Mouse (Mus musculus): Measurements from ENCODE around the gene Rere. TPM values are rescaled to one million over a fixed set of nuclear protein-coding genes. Genes with fewer than 3 reads are reported as not detected.

Rere gene
- polyA plus RNA-seq, 1 experiment from 2014 or later, result 30.3 TPM

DNA sequence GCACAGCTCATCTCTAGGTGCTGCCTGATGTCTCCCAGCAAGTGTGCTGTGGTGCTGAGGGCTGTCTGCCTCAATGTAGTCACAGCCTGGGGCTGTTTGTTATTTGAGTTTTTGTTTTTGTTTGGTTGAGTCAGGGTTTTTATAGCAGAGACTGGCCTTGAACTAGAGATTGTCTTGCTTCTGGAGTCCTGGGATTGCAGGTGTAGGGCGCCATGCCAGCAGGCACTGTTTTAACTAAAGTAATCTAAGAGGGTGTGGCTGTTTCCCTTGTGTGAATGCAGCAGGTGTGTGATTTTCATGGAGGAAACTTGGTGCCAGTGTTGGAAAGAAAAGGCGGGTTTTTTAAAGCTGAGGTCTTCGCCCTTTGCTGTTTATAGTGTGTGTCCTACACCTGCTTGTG lies 296.6 kb downstream of the Rere start:
- Histone ChIP-seq H3K4me1 (replicated peaks; ENCODE audit: control insufficient read depth, insufficient read depth, low read length) (peaks cover 44% of the 10 kb centered on the region), H3K4me2 (ENCODE audit: low read depth, low read length) (no peak overlapping the region), H3K9ac (ENCODE audit: low read length) (no peak overlapping the region), H3K27ac (ENCODE audit: low read length) (no peak overlapping the region), H3K36me3 (ENCODE audit: control insufficient read depth, insufficient read depth, low read length) (0 out of 2 replicates have a peak, but pooled peaks cover 3% of the 10 kb centered on the region), H3K4me3 (ENCODE audit: low read length) (no peak overlapping the region), H3K9me3 (ENCODE audit: control insufficient read depth, low read length) (no peaks in the 10 kb centered on the region), H3K27me3 (ENCODE audit: control insufficient read depth, insufficient read depth, low read depth, low read length) (no peaks in the 10 kb centered on the region)
- ATAC-seq (ENCODE audit: low read depth), result no peak
- WGBS, result 92% methylated on average over 3 of the region's 3 CpGs

DNA sequence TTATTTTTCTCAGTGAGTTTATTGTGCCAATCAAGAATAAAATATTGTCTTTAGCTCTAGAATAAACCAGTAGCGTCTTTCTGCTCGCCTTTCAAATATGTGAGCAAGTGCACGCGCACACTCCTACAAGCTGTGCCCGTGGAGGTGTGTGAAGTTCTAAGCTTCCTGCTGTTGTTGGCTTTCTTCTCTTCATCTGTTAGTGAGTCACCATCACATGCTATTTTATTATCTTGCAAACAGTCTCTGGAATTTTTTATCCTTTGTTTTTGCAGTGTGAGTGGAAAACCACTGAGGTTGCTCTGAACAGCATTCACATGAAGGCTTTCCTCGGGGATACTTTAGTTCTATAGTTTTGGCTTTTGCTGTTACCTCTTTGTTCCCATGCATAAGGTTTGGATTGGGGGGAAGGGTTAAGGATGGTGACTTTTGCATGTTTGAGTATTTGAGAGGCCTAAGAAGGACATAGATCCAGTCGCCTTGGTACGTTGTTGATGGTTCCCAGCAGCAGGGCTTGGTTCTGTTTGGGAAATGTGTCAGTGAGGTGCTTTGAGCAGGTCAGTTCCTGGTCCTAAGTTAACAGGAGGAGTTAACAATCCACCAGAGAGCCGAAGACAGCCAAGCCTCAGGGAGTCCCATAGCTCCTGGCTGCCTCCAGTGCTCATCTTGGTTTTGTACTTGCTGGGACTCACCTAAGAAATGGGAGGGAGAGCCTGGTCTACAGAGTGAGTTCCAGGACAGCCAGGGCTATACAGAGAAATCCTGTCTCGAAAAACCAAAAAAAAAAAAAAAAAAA lies 300.7 kb downstream of the Rere start:
- Histone ChIP-seq H3K4me2 (ENCODE audit: low read depth, low read length) (no peak overlapping the region), H3K27me3 (ENCODE audit: control insufficient read depth, insufficient read depth, low read depth, low read length) (no peaks in the 10 kb centered on the region), H3K4me3 (ENCODE audit: low read length) (no peak overlapping the region), H3K9me3 (ENCODE audit: control insufficient read depth, low read length) (no peaks in the 10 kb centered on the region), H3K27ac (ENCODE audit: low read length) (peak overlapping the region; percentile 96), H3K4me1 (replicated peaks; ENCODE audit: control insufficient read depth, insufficient read depth, low read length) (peaks cover 46% of the 10 kb centered on the region), H3K36me3 (ENCODE audit: control insufficient read depth, insufficient read depth, low read length) (no peaks in the 10 kb centered on the region), H3K9ac (ENCODE audit: low read length) (0 out of 2 replicates have a peak overlapping the region, but pooled peaks have one; percentile 17)
- 52% methylated on average over 10 of the region's 10 CpGs for WGBS
- ATAC-seq (ENCODE audit: low read depth), result no peak

DNA sequence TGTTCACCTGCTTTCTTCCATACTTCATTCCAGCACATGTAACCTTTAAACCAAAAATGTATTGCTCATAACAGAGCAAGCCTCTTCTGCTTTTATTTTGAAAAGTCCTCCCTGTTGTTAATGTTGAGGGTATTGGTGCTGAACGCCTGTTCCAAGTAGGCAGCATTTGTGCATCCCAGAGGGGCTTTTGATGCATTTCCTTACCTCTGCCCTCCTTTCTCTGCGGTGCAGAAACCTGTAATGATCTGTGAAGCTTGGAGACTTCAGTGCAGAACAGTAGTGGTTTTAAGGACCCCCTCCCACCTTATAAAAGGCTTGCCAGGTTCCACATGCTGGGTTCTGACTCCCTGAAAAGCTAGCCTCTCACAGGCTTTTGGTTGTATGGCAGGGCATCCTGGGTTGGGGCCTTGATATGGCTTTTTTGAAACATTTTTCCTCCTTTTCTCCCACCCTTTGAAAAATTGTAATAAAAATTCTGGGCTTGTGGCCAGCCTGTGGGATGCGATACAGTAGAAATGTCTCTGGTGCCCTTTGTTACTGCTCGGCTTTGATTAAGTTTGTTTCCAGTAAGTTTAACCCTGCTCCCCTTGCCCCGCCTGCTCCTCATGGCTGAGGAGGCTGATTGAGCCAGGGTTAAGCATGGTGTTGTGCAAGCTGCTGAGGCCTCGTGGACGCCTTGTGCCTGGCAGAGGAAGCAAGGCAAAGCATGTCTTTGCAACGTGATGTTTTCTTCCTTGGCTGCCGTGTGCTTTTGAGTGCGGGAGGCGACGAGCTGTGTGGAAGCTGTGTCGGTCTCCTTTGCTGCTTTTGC lies 301.7 kb downstream of the Rere start:
- peak overlapping the region; percentile 39 for H3K4me2 ChIP-seq (ENCODE audit: low read depth, low read length)
- ATAC-seq (ENCODE audit: low read depth), result peak; percentile 95
- no peak overlapping the region for H3K4me3 ChIP-seq (ENCODE audit: low read length)
- WGBS, result 14% methylated on average over 13 of the region's 13 CpGs
- no peaks in the 10 kb centered on the region for H3K27me3 ChIP-seq (ENCODE audit: control insufficient read depth, insufficient read depth, low read depth, low read length)
- H3K27ac ChIP-seq (ENCODE audit: low read length), result peak overlapping the region; percentile 96
- peak overlapping the region; percentile 53 for H3K9ac ChIP-seq (ENCODE audit: low read length)
- H3K9me3 ChIP-seq (ENCODE audit: control insufficient read depth, low read length), result no peaks in the 10 kb centered on the region
- no peaks in the 10 kb centered on the region for H3K36me3 ChIP-seq (ENCODE audit: control insufficient read depth, insufficient read depth, low read length)
- peaks cover 53% of the 10 kb centered on the region for H3K4me1 ChIP-seq (replicated peaks; ENCODE audit: control insufficient read depth, insufficient read depth, low read length)

DNA sequence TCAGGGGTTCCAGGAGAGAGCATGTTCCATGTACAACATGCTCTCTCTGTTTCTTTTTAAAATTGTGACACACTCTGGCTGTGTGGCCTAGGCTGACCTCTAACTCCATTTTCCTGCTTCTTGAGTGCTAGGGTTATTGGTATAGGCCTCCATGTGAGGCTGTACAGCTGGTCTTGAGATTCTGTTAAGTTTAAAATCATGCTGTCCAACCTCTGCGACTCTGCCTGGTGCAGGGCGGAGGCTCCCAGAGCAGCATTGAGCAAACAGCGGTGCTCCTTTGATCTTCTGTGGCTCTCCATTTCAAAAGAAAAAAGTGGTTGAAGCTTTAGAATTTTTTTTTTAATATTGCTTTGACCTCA lies 302.3 kb downstream of the Rere start:
- no peaks in the 10 kb centered on the region for H3K9me3 ChIP-seq (ENCODE audit: control insufficient read depth, low read length)
- no peak overlapping the region for H3K4me3 ChIP-seq (ENCODE audit: low read length)
- WGBS, result 18% methylated on average over 3 of the region's 3 CpGs
- peak overlapping the region; percentile 96 for H3K27ac ChIP-seq (ENCODE audit: low read length)
- no peaks in the 10 kb centered on the region for H3K36me3 ChIP-seq (ENCODE audit: control insufficient read depth, insufficient read depth, low read length)
- peak overlapping the region; percentile 39 for H3K4me2 ChIP-seq (ENCODE audit: low read depth, low read length)
- ATAC-seq (ENCODE audit: low read depth), result peak; percentile 92
- H3K27me3 ChIP-seq (ENCODE audit: control insufficient read depth, insufficient read depth, low read depth, low read length), result no peaks in the 10 kb centered on the region
- H3K9ac ChIP-seq (ENCODE audit: low read length), result peak overlapping the region; percentile 53; the same call in 1 of the 2 replicates
- peaks cover 53% of the 10 kb centered on the region for H3K4me1 ChIP-seq (replicated peaks; ENCODE audit: control insufficient read depth, insufficient read depth, low read length)

DNA sequence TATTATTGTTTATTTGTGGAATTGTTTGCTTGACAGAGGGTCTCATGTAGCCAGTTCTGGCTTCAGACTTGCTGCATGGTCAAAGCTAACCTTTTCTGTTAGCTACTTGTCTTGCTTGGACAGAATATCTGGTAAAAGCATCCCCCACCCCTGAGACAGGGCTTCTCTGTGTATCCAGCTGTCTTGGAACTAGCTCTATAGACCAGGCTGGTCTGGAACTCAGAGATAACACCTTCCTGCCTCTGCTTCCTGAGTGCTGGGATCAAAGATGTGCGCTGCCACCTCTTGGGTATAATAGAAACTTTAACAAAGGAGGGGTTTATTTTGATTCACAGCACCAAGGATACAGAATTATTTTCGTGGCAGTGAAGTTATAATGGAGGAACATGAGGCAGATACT lies 304.4 kb downstream of the Rere start:
- H3K36me3 ChIP-seq (ENCODE audit: control insufficient read depth, insufficient read depth, low read length), result no peaks in the 10 kb centered on the region
- H3K9ac ChIP-seq (ENCODE audit: low read length), result no peak overlapping the region
- H3K27me3 ChIP-seq (ENCODE audit: control insufficient read depth, insufficient read depth, low read depth, low read length), result no peaks in the 10 kb centered on the region
- peaks cover 59% of the 10 kb centered on the region for H3K4me1 ChIP-seq (replicated peaks; ENCODE audit: control insufficient read depth, insufficient read depth, low read length)
- H3K4me2 ChIP-seq (ENCODE audit: low read depth, low read length), result no peak overlapping the region
- H3K27ac ChIP-seq (ENCODE audit: low read length), result no peak overlapping the region
- WGBS, result 83% methylated on average over 2 of the region's 2 CpGs
- no peaks in the 10 kb centered on the region for H3K9me3 ChIP-seq (ENCODE audit: control insufficient read depth, low read length)
- ATAC-seq (ENCODE audit: low read depth), result no peak
- H3K4me3 ChIP-seq (ENCODE audit: low read length), result no peak overlapping the region

DNA sequence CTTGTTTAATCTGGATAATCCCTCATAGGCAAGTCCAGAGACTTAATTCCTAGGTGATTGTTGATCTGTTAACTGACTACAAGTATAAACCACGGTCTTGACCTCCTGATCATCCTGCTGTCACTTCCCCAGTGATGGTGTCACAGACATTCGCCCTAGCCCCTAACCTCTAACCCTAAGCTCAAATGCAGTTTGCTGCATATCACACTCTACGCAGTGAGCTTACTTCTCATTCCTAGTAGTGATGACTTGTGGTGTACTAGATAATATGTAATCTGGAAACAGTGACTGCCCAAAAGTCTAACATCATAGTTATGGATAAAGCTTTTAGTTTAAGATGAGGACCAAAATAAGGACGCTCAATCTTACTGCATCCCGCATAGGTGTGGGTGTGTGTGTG lies 304.8 kb downstream of the Rere start:
- Histone ChIP-seq H3K4me3 (ENCODE audit: low read length) (no peak overlapping the region), H3K4me2 (ENCODE audit: low read depth, low read length) (no peak overlapping the region), H3K27ac (ENCODE audit: low read length) (no peak overlapping the region), H3K36me3 (ENCODE audit: control insufficient read depth, insufficient read depth, low read length) (no peaks in the 10 kb centered on the region), H3K9me3 (ENCODE audit: control insufficient read depth, low read length) (no peaks in the 10 kb centered on the region), H3K27me3 (ENCODE audit: control insufficient read depth, insufficient read depth, low read depth, low read length) (no peaks in the 10 kb centered on the region), H3K4me1 (replicated peaks; ENCODE audit: control insufficient read depth, insufficient read depth, low read length) (peaks cover 64% of the 10 kb centered on the region), H3K9ac (ENCODE audit: low read length) (no peak overlapping the region)
- 83% methylated on average over 5 of the region's 5 CpGs for WGBS
- ATAC-seq (ENCODE audit: low read depth), result no peak

DNA sequence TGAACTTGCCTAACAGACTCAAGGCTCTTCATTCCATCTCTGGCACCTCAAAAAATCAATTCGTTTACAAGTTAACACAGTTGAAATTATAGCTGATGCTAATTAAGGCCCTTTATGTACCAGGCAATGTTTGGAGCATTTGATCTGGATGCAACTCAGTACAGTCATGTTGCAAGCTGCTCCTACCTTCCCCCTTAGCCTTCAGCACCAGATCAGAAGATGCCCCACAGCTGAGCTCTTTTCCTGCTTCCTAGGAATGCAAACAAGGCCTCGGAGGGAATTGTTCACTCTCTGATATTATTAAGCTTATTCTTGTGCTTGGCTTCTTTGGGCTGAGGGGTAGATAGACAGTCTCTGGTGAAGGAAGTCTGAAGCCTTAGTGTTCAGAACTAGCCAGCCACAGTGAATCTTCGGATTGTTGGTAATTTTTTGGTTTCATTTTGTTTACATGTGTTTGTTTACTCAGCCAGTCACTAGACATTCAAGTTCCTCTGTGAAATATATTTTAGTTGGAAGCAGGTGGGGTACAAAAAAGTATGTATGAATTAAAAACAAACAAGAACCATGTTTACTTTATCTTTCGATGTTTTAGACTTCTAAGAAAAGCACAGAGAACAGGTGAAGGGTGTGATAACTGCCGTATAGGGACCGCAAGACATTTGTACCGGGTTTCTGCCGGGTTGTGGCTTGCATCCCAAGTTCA lies 306.3 kb downstream of the Rere start:
- Histone ChIP-seq H3K4me3 (ENCODE audit: low read length) (no peak overlapping the region), H3K27me3 (ENCODE audit: control insufficient read depth, insufficient read depth, low read depth, low read length) (no peaks in the 10 kb centered on the region), H3K4me1 (replicated peaks; ENCODE audit: control insufficient read depth, insufficient read depth, low read length) (peaks cover 65% of the 10 kb centered on the region), H3K36me3 (ENCODE audit: control insufficient read depth, insufficient read depth, low read length) (no peaks in the 10 kb centered on the region), H3K9ac (ENCODE audit: low read length) (no peak overlapping the region), H3K27ac (ENCODE audit: low read length) (0 out of 2 replicates have a peak overlapping the region, but pooled peaks have one; percentile 3), H3K4me2 (ENCODE audit: low read depth, low read length) (no peak overlapping the region), H3K9me3 (ENCODE audit: control insufficient read depth, low read length) (no peaks in the 10 kb centered on the region)
- 51% methylated on average over 8 of the region's 8 CpGs for WGBS
- no peak for ATAC-seq (ENCODE audit: low read depth)

DNA sequence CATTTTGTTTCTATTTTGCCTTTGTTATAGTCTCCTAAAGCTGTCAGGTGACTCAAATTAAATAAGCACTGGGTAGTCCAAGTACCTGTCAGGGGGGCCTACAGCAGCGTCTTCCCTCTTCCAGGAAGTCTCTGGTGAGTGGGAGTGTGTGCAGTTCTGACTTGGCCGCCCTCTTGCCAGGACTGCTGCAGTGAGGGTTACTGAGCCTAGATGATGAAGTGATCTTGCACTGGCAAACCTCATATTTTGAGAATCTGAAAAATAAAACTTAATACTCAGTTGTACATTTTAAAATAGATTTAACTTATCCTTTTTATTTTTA lies 306.8 kb downstream of the Rere start:
- H3K4me3 ChIP-seq (ENCODE audit: low read length), result no peak overlapping the region
- no peak overlapping the region for H3K4me2 ChIP-seq (ENCODE audit: low read depth, low read length)
- ATAC-seq (ENCODE audit: low read depth), result no peak
- no peaks in the 10 kb centered on the region for H3K27me3 ChIP-seq (ENCODE audit: control insufficient read depth, insufficient read depth, low read depth, low read length)
- H3K4me1 ChIP-seq (replicated peaks; ENCODE audit: control insufficient read depth, insufficient read depth, low read length), result peaks cover 63% of the 10 kb centered on the region
- no peaks in the 10 kb centered on the region for H3K9me3 ChIP-seq (ENCODE audit: control insufficient read depth, low read length)
- WGBS, result 59% methylated on average over 2 of the region's 2 CpGs
- H3K27ac ChIP-seq (ENCODE audit: low read length), result no peak overlapping the region
- no peak overlapping the region for H3K9ac ChIP-seq (ENCODE audit: low read length)
- no peaks in the 10 kb centered on the region for H3K36me3 ChIP-seq (ENCODE audit: control insufficient read depth, insufficient read depth, low read length)

Data from lung, embryonic 16.5 days (tissue).